Mouse (Mus musculus) E14TG2a.4 (cell line): ENCODE data around the gene Kctd3.

ENCODE experiments used
- H3K27me3 ChIP-seq: 2 replicates; pipeline ENCODE4 v1.6.1; 2014; ENCODE audit warnings: low read length, control low read depth; ENCODE audit not compliant: insufficient read depth
- H3K36me3 ChIP-seq: 2 replicates; pipeline ENCODE4 v1.6.1; 2014; ENCODE audit warnings: low read length, control low read depth; ENCODE audit not compliant: insufficient read depth
- H3K4me1 ChIP-seq: replicated peaks from 2 replicates; pipeline ENCODE4 v1.6.1; 2014; ENCODE audit warnings: low read depth, low read length, control low read depth
- H3K4me3 ChIP-seq: replicated peaks from 2 replicates; pipeline ENCODE4 v1.5.1; 2014; ENCODE audit warnings: mild to moderate bottlenecking, low read length
- H3K9me3 ChIP-seq: 2 replicates; pipeline ENCODE4 v1.6.1; 2014; ENCODE audit warnings: low read length, control low read depth
- CTCF ChIP-seq: conservative IDR thresholded peaks from 2 replicates; pipeline ENCODE4 v1.5.1; 2014; ENCODE audit warnings: low read length
- NANOG ChIP-seq: IDR thresholded peaks from 2 replicates; pipeline ENCODE4 v1.6.1; 2014; ENCODE audit warnings: borderline replicate concordance, low read length, mixed read lengths
- POU5F1 ChIP-seq: IDR thresholded peaks from 2 replicates; pipeline ENCODE4 v1.6.1; 2014; ENCODE audit warnings: low read length, borderline replicate concordance

Gene Kctd3

GRCm38 (mm10) chr1:189015372-189015771, 7.7 kb upstream of the Kctd3 start:
- peaks cover 6% of the 10 kb centered on the region for H3K9me3 ChIP-seq
- TF ChIP-seq CTCF = no peak
- TF ChIP-seq NANOG = no peak
- no peak for TF ChIP-seq POU5F1
- H3K4me3 ChIP-seq = no peak overlapping the region
- H3K4me1 ChIP-seq = peaks cover 40% of the 10 kb centered on the region
- H3K36me3 ChIP-seq = no peaks in the 10 kb centered on the region
- peaks cover 6% of the 10 kb centered on the region; the same call in 1 of the 2 replicates for H3K27me3 ChIP-seq

DNA sequence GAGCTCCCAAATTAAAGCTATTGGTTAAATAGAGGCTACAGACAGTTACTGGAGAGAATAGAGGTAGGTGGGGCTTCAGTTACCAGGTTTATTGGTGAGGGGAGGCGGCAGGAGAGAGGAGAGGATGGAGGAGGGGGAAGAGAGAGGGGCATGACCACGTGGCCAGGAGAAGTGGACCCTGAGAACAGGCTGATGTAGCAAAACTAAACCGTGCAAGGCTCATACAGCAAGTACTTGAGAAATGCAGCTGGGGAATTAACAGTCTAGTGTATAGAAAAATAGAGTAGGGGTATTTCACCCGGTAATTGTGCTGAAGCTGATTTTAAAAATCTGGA, 5.9 kb upstream of the Kctd3 start:
- H3K4me1 ChIP-seq = peaks cover 46% of the 10 kb centered on the region
- peaks cover 6% of the 10 kb centered on the region for H3K9me3 ChIP-seq
- H3K36me3 ChIP-seq = no peaks in the 10 kb centered on the region
- H3K27me3 ChIP-seq = peaks cover 6% of the 10 kb centered on the region; the same call in 1 of the 2 replicates
- peak overlapping the region; percentile 69 for H3K4me3 ChIP-seq
- TF ChIP-seq POU5F1 (no peak), CTCF (no peak), NANOG (no peak)

DNA sequence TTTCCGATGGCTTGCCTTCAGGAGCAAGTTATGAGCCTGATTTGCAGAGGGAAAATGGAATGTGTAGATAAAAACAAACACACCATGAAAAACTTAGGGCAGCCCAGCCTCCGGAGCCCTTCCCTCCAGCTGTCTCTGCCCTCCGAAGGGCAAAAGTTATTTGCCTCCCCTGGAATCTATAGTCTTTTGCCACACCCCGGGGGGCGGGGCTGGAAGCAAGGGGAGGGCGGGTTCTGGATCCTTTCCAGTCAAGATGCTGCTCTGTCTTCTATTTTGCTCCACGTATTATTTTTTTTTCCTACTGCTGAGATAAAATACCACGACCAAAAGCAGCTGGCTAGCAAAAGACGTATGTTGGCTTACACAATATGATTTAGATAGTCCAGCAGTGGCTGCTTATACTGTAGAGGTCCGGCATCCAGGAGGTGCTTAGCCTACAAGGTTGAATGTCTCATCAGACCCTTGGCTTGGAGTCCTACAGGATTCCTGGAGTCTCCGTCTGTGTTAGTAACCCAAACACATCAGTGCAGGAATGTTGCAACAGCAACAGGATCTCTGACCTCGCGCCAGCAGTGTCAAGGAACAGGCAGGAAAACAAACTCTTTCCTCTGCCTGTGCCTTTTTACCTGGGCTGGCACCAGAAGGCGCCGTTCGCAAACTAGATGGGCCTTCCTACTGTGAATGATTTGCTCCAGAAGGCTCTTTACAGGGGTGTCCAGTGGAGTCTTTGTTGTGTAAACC, 5.4 kb upstream of the Kctd3 start:
- H3K4me1 ChIP-seq = peaks cover 49% of the 10 kb centered on the region
- H3K4me3 ChIP-seq = peak overlapping the region; percentile 69
- TF ChIP-seq CTCF (no peak), POU5F1 (no peak), NANOG (peak; percentile 81)
- peaks cover 6% of the 10 kb centered on the region for H3K9me3 ChIP-seq
- peaks cover 6% of the 10 kb centered on the region; the same call in 1 of the 2 replicates for H3K27me3 ChIP-seq
- H3K36me3 ChIP-seq = no peaks in the 10 kb centered on the region

DNA sequence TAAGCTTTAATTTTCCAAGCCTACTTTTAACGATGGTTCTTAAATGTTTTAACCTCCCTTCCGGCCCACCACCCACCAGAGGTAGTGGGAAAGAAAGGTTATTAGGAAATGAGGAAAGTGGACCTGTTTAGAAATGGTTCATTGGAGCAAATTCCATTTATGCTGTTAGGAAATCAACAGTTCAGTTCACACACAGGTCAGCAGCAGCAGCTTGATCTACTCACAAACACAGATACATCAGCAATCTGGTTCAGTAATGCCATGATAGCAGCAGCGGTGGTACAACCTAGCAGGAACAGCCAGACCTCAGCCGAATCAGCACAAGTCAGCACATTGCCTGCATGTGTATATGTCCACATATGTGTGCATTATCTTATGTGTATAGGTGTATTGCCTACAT, 3.0 kb upstream of the Kctd3 start:
- TF ChIP-seq CTCF (no peak), NANOG (no peak), POU5F1 (no peak)
- H3K27me3 ChIP-seq = peaks cover 5% of the 10 kb centered on the region; the same call in 1 of the 2 replicates
- peaks cover 3% of the 10 kb centered on the region for H3K36me3 ChIP-seq
- peaks cover 62% of the 10 kb centered on the region for H3K4me1 ChIP-seq
- no peak overlapping the region for H3K4me3 ChIP-seq
- peaks cover 4% of the 10 kb centered on the region for H3K9me3 ChIP-seq

DNA sequence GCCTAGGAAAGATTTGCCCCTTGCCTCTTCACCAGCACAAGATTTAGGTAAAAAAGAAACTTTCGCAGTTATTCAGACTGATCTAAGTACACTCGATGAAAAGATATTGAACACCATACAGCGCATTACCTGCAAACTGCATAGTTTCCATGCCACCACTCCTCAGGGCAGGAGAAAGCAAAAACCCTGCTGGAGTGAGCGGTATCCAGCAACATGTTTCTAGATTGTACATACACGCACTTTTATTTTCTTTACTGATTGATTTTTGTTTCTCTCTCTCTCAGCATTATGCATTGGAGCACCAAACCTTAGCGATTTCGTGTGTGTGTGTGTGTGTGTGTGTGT, 311 bp upstream of the Kctd3 start:
- TF ChIP-seq CTCF = no peak
- no peak for TF ChIP-seq POU5F1
- TF ChIP-seq NANOG = no peak
- H3K9me3 ChIP-seq = no peaks in the 10 kb centered on the region
- H3K4me1 ChIP-seq = peaks cover 66% of the 10 kb centered on the region
- H3K36me3 ChIP-seq = peaks cover 25% of the 10 kb centered on the region
- H3K4me3 ChIP-seq = peak overlapping the region; percentile 98
- no peaks in the 10 kb centered on the region for H3K27me3 ChIP-seq

DNA sequence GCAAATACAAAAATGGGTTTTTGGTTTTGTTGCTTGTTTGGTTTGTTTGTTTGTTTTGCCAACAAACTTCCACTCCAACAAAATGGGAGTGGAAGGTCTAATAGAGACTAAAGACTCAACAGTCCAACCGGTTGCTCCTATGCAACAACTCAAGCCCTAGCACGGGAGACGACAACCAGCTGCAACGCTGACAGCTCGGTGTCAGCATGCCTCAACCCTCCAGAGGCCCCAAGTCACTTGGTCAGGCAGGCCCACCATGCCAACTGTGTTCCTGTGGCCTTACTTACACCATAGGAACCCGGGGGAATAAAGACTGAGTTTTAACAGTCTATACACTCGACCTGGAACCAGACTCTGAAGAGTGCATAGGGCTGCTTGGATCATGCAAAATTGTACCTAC, 815 bp downstream of the Kctd3 start:
- TF ChIP-seq NANOG (no peak; the same call in 1 of the 2 replicates), POU5F1 (no peak), CTCF (no peak)
- Histone ChIP-seq H3K4me1 (peaks cover 68% of the 10 kb centered on the region), H3K4me3 (peak overlapping the region; percentile 98), H3K36me3 (peaks cover 32% of the 10 kb centered on the region), H3K9me3 (no peaks in the 10 kb centered on the region), H3K27me3 (no peaks in the 10 kb centered on the region)

- Histone ChIP-seq H3K36me3 (peaks cover 36% of the 10 kb centered on the region), H3K4me1 (peaks cover 67% of the 10 kb centered on the region), H3K27me3 (no peaks in the 10 kb centered on the region), H3K9me3 (no peaks in the 10 kb centered on the region), H3K4me3 (peak overlapping the region; percentile 98)
- no peak for TF ChIP-seq POU5F1
- peak; percentile 72; the same call in 1 of the 2 replicates for TF ChIP-seq NANOG
Observed at GRCm38 (mm10) chr1:189006267-189006666, 1.4 kb downstream of the Kctd3 start.

- H3K4me1 ChIP-seq = peaks cover 78% of the 10 kb centered on the region
- peak overlapping the region; percentile 35 for H3K4me3 ChIP-seq
- H3K27me3 ChIP-seq = no peaks in the 10 kb centered on the region
- H3K9me3 ChIP-seq = no peaks in the 10 kb centered on the region
- H3K36me3 ChIP-seq = peaks cover 51% of the 10 kb centered on the region
- TF ChIP-seq CTCF (no peak), POU5F1 (no peak), NANOG (no peak)
Observed at GRCm38 (mm10) chr1:189004774-189005173, 2.9 kb downstream of the Kctd3 start.

DNA sequence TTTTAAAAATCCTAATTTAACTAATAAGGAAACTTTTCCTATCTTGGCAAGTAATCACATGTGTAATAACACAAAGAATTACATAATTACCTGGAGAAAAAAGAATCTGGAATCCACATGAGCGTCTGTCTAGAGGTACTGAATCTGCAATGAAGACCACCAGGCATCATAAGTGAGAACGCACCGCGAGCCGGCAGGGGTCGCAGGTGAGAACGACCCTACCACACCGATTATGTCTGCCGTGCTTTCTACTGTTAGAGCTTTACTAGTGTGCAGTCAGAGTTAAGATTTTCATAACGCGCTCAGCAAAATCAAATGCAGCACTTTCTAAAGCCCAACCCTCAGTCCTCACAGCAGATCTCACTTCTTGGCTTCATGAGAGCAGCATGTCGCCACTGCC, 5.8 kb downstream of the Kctd3 start:
- no peak for TF ChIP-seq NANOG
- peak; percentile 40 for TF ChIP-seq CTCF
- peaks cover 79% of the 10 kb centered on the region for H3K36me3 ChIP-seq
- H3K27me3 ChIP-seq = no peaks in the 10 kb centered on the region
- H3K4me3 ChIP-seq = 0 out of 2 replicates have a peak overlapping the region, but pooled peaks have one; percentile 7
- H3K4me1 ChIP-seq = peaks cover 96% of the 10 kb centered on the region
- H3K9me3 ChIP-seq = no peaks in the 10 kb centered on the region
